Mouse (Mus musculus) cortical plate, adult 2 months (tissue): ENCODE results near the gene Kcnb1. TPM values are rescaled to one million over a fixed set of nuclear protein-coding genes. Genes with fewer than 3 reads are reported as not detected.
A peak's percentile ranks its signal among the peaks of the same experiment; 100 is the strongest.

Source experiments
- H3K27ac ChIP-seq: fragments of 200-500 bp; 2 replicates; pipeline ENCODE4 v1.5.1; 2012; ENCODE audit warnings: low read length, control low read depth, inconsistent platforms; ENCODE audit not compliant: insufficient read depth
- H3K4me1 ChIP-seq: fragments of 200-500 bp; 2 replicates; pipeline ENCODE4 v1.6.1; 2011; ENCODE audit warnings: low read length; ENCODE audit not compliant: control insufficient read depth, insufficient read depth
- H3K4me3 ChIP-seq: fragments of 200-500 bp; 2 replicates; pipeline ENCODE4 v1.5.1; 2011; ENCODE audit warnings: mild to moderate bottlenecking, low read length, control low read depth; ENCODE audit not compliant: insufficient read depth
- CTCF ChIP-seq: fragments of 200-500 bp; IDR thresholded peaks from 2 replicates; pipeline ENCODE4 v1.5.1; 2011; ENCODE audit warnings: mild to moderate bottlenecking, control low read depth, low read length; ENCODE audit not compliant: insufficient read depth; ENCODE audit errors: extremely low read depth
- POLR2A ChIP-seq: fragments of 200-500 bp; IDR thresholded peaks from 2 replicates; pipeline ENCODE4 v1.6.1; 2011; ENCODE audit warnings: mild to moderate bottlenecking, low read length, control low read depth; ENCODE audit not compliant: insufficient read depth; ENCODE audit errors: extremely low read depth
- polyA plus RNA-seq: library from polyadenylated mRNA; depleted of rRNA; stranded (reverse); fragments of >200 nt; gene quantifications from 2 replicates; pipeline ENCODE4 v1.2.3, GENCODE M21; 2012

Kcnb1 gene
- polyA plus RNA-seq, 1 experiment: 68.7 TPM

GRCm38 (mm10) chr2:167059960-167060359 lies 130.0 kb downstream of the Kcnb1 start:
- no peak overlapping the region for H3K27ac ChIP-seq

DNA sequence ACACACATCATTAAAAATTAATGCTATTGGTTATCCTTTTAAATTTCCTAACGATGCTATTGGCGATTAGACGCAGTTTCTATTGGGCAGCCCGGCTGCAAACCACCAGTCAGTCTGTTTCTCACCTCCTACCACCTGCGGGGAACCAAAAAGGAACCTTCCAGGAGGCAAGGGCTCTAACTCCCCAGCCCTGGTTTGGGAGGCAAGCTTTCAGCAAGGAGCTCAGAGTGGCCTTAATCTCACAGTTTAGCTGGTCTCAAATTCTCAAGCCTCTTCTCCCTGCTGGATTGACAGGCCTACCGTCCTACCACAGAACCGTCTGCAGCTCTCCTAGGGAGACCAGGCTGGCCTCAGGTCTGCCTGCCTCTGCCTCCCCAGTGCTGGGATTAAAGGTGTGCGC lies 130.4 kb downstream of the Kcnb1 start:
- Histone ChIP-seq H3K4me1 (peaks cover 7% of the 10 kb centered on the region), H3K4me3 (no peak overlapping the region; the same call in 1 of the 2 replicates), H3K27ac (no peak overlapping the region)
- TF ChIP-seq POLR2A (no peak), CTCF (no peak)

More at GRCm38 (mm10) chr2:167059960-167060359, 130.0 kb downstream of the Kcnb1 start:
- Histone ChIP-seq H3K4me1 (peaks cover 9% of the 10 kb centered on the region), H3K4me3 (peak overlapping the region; percentile 21; the same call in 1 of the 2 replicates)
- TF ChIP-seq POLR2A (no peak), CTCF (no peak)

- no peak for TF ChIP-seq CTCF
- TF ChIP-seq POLR2A: no peak
- Histone ChIP-seq H3K27ac (no peak overlapping the region), H3K4me3 (no peak overlapping the region), H3K4me1 (peaks cover 7% of the 10 kb centered on the region)
Measured at GRCm38 (mm10) chr2:167058814-167059387, 131.1 kb downstream of the Kcnb1 start.

GRCm38 (mm10) chr2:167058201-167058600 lies 131.8 kb downstream of the Kcnb1 start:
- TF ChIP-seq CTCF (no peak), POLR2A (no peak)
- Histone ChIP-seq H3K4me3 (no peak overlapping the region), H3K27ac (no peak overlapping the region), H3K4me1 (peaks cover 5% of the 10 kb centered on the region)

- no peak overlapping the region for H3K27ac ChIP-seq
- peaks cover 5% of the 10 kb centered on the region for H3K4me1 ChIP-seq
- TF ChIP-seq CTCF (no peak), POLR2A (no peak)
- H3K4me3 ChIP-seq: no peak overlapping the region
Measured at GRCm38 (mm10) chr2:167056942-167057323, 133.0 kb downstream of the Kcnb1 start.

DNA sequence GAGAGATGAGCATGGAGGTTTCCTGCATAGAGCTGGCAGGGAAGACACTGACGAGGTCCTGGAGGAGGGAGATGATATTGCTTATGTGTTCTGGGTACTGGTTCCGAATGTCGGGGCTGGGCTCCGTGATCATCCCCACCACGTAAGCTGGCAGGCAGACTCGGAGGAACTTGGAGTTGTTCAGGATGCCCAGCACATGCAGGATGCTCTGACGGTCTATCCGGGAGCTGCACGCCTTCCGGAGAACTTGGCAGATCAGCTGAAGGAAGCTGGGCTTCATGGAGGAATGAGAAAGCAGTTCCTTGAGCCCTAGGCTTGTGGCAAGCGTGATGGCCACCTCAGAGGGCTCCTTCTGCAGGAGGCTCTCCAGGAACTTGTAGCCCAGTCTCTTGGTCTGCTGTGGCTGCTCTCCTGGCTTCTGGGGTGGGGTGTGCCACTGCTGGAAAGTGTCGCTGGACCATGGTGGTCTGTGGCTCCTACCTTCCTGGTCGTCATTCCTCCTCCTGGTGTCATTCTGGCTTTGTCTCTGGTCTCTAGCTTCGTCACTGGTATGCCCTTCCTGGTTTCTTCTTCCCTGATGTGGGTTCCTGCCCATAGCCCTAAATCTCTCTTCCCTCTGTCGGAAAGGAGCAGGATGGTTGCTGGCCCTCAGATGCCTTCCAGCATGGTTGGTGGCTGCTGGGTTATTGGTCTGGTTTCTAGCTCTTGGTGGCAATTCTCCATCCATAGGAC lies 133.6 kb downstream of the Kcnb1 start:
- Histone ChIP-seq H3K4me1 (peaks cover 5% of the 10 kb centered on the region), H3K27ac (no peak overlapping the region), H3K4me3 (no peak overlapping the region)
- no peak for TF ChIP-seq CTCF
- no peak for TF ChIP-seq POLR2A

DNA sequence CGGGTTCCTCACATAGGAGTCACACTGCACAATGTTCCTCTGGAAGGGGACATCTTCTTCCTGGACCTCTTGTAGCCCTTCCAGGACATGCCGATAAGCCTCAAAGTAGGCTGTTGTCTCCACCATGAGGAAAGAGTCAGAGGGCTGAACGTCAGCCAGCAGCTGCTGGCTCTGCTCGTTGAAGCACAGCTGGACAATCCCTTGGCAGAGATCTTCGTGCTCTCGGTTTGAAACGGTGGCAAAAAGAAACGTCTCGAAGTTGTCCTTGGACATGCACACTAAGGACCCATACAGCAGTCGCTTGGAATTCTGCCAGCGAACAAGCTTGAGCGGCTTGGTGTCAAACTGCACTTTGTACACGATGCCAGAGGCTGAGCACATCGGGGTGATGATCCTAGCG lies 134.6 kb downstream of the Kcnb1 start:
- no peak overlapping the region for H3K4me3 ChIP-seq
- H3K27ac ChIP-seq: no peak overlapping the region
- H3K4me1 ChIP-seq: peaks cover 4% of the 10 kb centered on the region
- TF ChIP-seq POLR2A (no peak), CTCF (no peak)

GRCm38 (mm10) chr2:167053127-167053844 lies 136.7 kb downstream of the Kcnb1 start:
- TF ChIP-seq CTCF: no peak
- no peak for TF ChIP-seq POLR2A
- Histone ChIP-seq H3K4me1 (peaks cover 4% of the 10 kb centered on the region; the same call in 1 of the 2 replicates), H3K27ac (no peak overlapping the region), H3K4me3 (no peak overlapping the region)

DNA sequence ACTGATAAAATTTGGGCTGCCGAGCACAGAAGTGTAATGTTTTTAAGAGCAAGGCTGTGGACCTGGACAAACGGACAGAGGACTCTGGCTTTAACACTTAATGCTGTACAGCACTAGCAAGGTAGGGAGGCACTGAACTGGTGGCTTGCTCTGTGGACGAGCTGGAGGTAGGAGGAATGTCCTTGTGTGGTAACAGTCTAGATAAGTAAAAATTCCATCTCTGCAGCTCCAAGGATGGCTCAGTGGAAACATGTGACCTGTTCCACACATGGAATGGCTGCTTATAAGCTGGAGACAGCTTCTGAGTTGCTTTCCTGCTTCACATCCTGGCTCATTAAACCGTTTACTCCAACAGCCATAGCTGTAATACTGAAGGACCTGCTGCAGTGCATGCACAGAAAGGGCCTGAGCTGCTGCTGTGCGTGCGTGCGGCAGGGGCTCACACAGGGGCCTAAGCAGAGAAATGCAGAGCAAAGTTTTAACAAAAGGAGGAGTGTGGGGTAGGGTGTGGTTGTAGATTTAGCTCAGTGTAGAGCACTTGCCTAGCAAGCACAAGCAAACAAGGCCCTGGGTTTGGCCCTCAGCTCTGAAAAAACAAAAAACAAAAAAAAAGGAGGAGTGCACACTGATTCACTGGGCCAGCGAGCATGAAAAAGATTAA lies 141.1 kb downstream of the Kcnb1 start:
- H3K27ac ChIP-seq: no peak overlapping the region
- TF ChIP-seq POLR2A: no peak
- TF ChIP-seq CTCF: no peak
- H3K4me3 ChIP-seq: no peak overlapping the region
- no peaks in the 10 kb centered on the region; the same call in 1 of the 2 replicates for H3K4me1 ChIP-seq
